10 mouse cellular contexts compared by ENCODE assay signal in genomic region chr12:84873434-84873833, GRCm38 (mm10). TPM values are rescaled to one million over a fixed set of nuclear protein-coding genes. Genes with fewer than 3 reads are reported as not detected.
DNase-seq lines count a peak whose midpoint lies in the region; ATAC-seq and TF ChIP-seq lines count a peak whose summit lies in the region.
"Had no signal": no experiment of that assay in that cellular context is flagged by ENCODE, and none has a peak within 500 bp of the region (broad histone marks: within the 10 kb centered on the region; RNA-seq: fewer than 3 reads in every experiment).

No protein-coding gene starts in this region.

- no peaks in the 10 kb centered on the region for H3K36me3 ChIP-seq in forebrain, postnatal 0 days (ENCODE audit: insufficient read depth)
- no peaks in the 10 kb centered on the region for H3K36me3 ChIP-seq in forebrain, embryonic 10.5 days (replicated peaks)
- H3K36me3 ChIP-seq in lung, embryonic 15.5 days, result no peaks in the 10 kb centered on the region

- peak; percentile 76 for TF ChIP-seq CTCF in forebrain, postnatal 0 days (IDR thresholded peaks at IDR 0.05; ENCODE audit: low read depth)
- peak; percentile 55 for TF ChIP-seq CTCF in bone marrow, adult 2 months (IDR thresholded peaks at IDR 0.05; ENCODE audit: control insufficient read depth, insufficient read depth, low read length)

- H3K4me3 ChIP-seq in forebrain, postnatal 0 days (ENCODE audit: low read depth, low read length), result no peak overlapping the region
- no peak overlapping the region for H3K4me3 ChIP-seq in forebrain, embryonic 10.5 days
- peak overlapping the region; percentile 46; the same call in 1 of the 2 replicates for H3K4me3 ChIP-seq in lung, embryonic 15.5 days
- H3K4me3 ChIP-seq in bone marrow, adult 2 months (replicated peaks; ENCODE audit: control insufficient read depth, low read depth, low read length), result no peak overlapping the region
- H3K4me3 ChIP-seq: erythroblast, embryonic 14.5 days had no signal

- no peak for ATAC-seq in forebrain, postnatal 0 days
- no peak for ATAC-seq in lung, embryonic 15.5 days (ENCODE audit: borderline replicate concordance, extremely low read depth, low FRiP score, low TSS enrichment)
- ATAC-seq in megakaryocyte progenitor cell, adult 5-6 weeks (replicated peaks; ENCODE audit: poor library complexity), result 0 out of 2 replicates have a peak, but pooled peaks have one; percentile 26
- ATAC-seq: inflammation-experienced regulatory T-cells, adult 6 months had no signal

- peaks cover 53% of the 10 kb centered on the region for H3K27me3 ChIP-seq in forebrain, postnatal 0 days (ENCODE audit: insufficient read depth, low read length)
- peaks cover 56% of the 10 kb centered on the region for H3K27me3 ChIP-seq in forebrain, embryonic 10.5 days (ENCODE audit: poor library complexity, severe bottlenecking)
- H3K27me3 ChIP-seq in lung, embryonic 15.5 days, result peaks cover 49% of the 10 kb centered on the region

- no peak overlapping the region for H3K4me2 ChIP-seq in forebrain, postnatal 0 days (ENCODE audit: low read depth)
- peak overlapping the region; percentile 68 for H3K4me2 ChIP-seq in lung, embryonic 15.5 days

- H3K27ac ChIP-seq in forebrain, postnatal 0 days (ENCODE audit: low read depth, low read length), result no peak overlapping the region
- no peak overlapping the region for H3K27ac ChIP-seq in forebrain, embryonic 10.5 days
- H3K27ac ChIP-seq in lung, embryonic 15.5 days, result no peak overlapping the region
- no peak overlapping the region for H3K27ac ChIP-seq in bone marrow, adult 2 months (ENCODE audit: control insufficient read depth, insufficient read depth, low read depth, low read length, poor library complexity)

- TF ChIP-seq POLR2A in bone marrow, adult 2 months (IDR thresholded peaks at IDR 0.05; ENCODE audit: borderline replicate concordance, control insufficient read depth, low read depth, low read length), result no peak

- peak; percentile 57 for DNase-seq in forebrain, postnatal 0 days
- no peak for DNase-seq in forebrain, embryonic 10.5 days (ENCODE audit: extremely low spot score, low spot score)
- DNase-seq in lung, postnatal 25 days (ENCODE audit: low spot score), result no peak
- DNase-seq in ovary, adult 18-20 months (ENCODE audit: low spot score), result no peak
- no peak for DNase-seq in left cerebral cortex, postnatal 25 days (ENCODE audit: low spot score in 2 of 2)

- intact Hi-C loops in left cerebral cortex, postnatal 25 days (cut with DNase I), result loop anchor here (5.0 to 10.0 kb wide), 3 partner anchors 54 to 219 kb away; no protein-coding TSS in a partner anchor

- WGBS in forebrain, postnatal 0 days, result 0% methylated on average over 3 of the region's 3 CpGs
- WGBS in forebrain, embryonic 10.5 days, result 1% methylated on average over 3 of the region's 3 CpGs
- 2% methylated on average over 3 of the region's 3 CpGs for WGBS in lung, embryonic 15.5 days
- WGBS in bone marrow, adult 2 months, result under 1% methylated on average over 3 of the region's 3 CpGs

- 0 out of 2 replicates have a peak, but pooled peaks cover 4% of the 10 kb centered on the region for H3K4me1 ChIP-seq in forebrain, postnatal 0 days (ENCODE audit: insufficient read depth)
- H3K4me1 ChIP-seq in forebrain, embryonic 10.5 days, result peaks cover 20% of the 10 kb centered on the region
- peaks cover 22% of the 10 kb centered on the region for H3K4me1 ChIP-seq in lung, embryonic 15.5 days
- no peaks in the 10 kb centered on the region for H3K4me1 ChIP-seq in bone marrow, adult 2 months (ENCODE audit: control insufficient read depth, insufficient read depth, low read length)

- H3K9ac ChIP-seq in forebrain, postnatal 0 days, result no peak overlapping the region
- H3K9ac ChIP-seq in lung, embryonic 15.5 days, result no peak overlapping the region

- no peaks in the 10 kb centered on the region for H3K9me3 ChIP-seq in forebrain, postnatal 0 days (ENCODE audit: low read length)
- H3K9me3 ChIP-seq in forebrain, embryonic 10.5 days, result no peaks in the 10 kb centered on the region
- H3K9me3 ChIP-seq in lung, embryonic 15.5 days, result no peaks in the 10 kb centered on the region

RNA-seq across cellular contexts. Expression of gene Ltbp2, which starts 2.9 kb away (rescaled TPM):
- 0.76 and 1.2 TPM in 2 replicates for total RNA-seq in forebrain, postnatal 0 days (2014; rRNA removed)
- polyA plus RNA-seq in forebrain, postnatal 0 days (2015; fragmentation: Nextera tagmentation; extraction: Ambion mirVana), result 0.10 and 0.51 TPM in 2 replicates
- polyA plus RNA-seq in forebrain, embryonic 10.5 days (2016; fragmentation: Nextera tagmentation; extraction: Ambion mirVana), result 0.10 TPM in 1 of 2 replicates, not detected in the other
- polyA plus RNA-seq in lung, embryonic 15.5 days (2015; fragmentation: Nextera tagmentation; extraction: Ambion mirVana), result 12.8 and 15.1 TPM in 2 replicates
- 2.7 and 6.9 TPM in 2 replicates for polyA plus RNA-seq in bone marrow, adult 2 months (2011; ENCODE audit: insufficient read depth, insufficient read length, low replicate concordance, missing spikeins)
- not detected in 2 replicates for total RNA-seq in megakaryocyte progenitor cell, adult 5-6 weeks (2015)
- total RNA-seq in megakaryocyte progenitor cell, adult 5-6 weeks (2017), result 1.2 TPM in 1 of 2 replicates, not detected in the other
- under 1 TPM; 0.32 to 0.60 TPM for total RNA-seq in left cerebral cortex, postnatal 25 days (2021)
- polyA plus RNA-seq: inflammation-experienced regulatory T-cells, adult 6 months had no signal
